Mouse (Mus musculus) liver, adult 2 months (tissue): ENCODE results near the gene Vps50.

ENCODE experiments used
- CTCF ChIP-seq: fragments of 200-500 bp; IDR thresholded peaks from 2 replicates; pipeline ENCODE4 v1.5.1; 2011; ENCODE audit warnings: low read depth, low read length, control low read depth
- POLR2A ChIP-seq: fragments of 200-500 bp; IDR thresholded peaks from 2 replicates; pipeline ENCODE4 v1.6.1; 2011; ENCODE audit warnings: low read length, control low read depth; ENCODE audit not compliant: insufficient read depth; ENCODE audit errors: extremely low read depth

- TF ChIP-seq POLR2A (no peak), CTCF (no peak)
Observed at GRCm38 (mm10) chr6:3512611-3513010, 14.4 kb downstream of the Vps50 start.
